Mouse (Mus musculus) embryonic facial prominence, embryonic 12.5 days (tissue): ENCODE data around the gene Naa16. TPM values are rescaled to one million over a fixed set of nuclear protein-coding genes. Genes with fewer than 3 reads are reported as not detected.
A peak's percentile ranks its signal among the peaks of the same experiment; 100 is the strongest.

Experiments used
- ATAC-seq: fragments of 200-750 bp; cut with Nextera tagmentation; 2 replicates; pipeline ENCODE4 v1.8.0; 2017; ENCODE audit not compliant: insufficient number of reproducible peaks, insufficient read depth, low FRiP score, low TSS enrichment
- H3K27ac ChIP-seq: fragments of 300-500 bp; sonication (generic); 2 replicates; pipeline ENCODE4 v1.5.1; 2016; ENCODE audit warnings: mild to moderate bottlenecking
- H3K27me3 ChIP-seq: fragments of 300-500 bp; sonication (generic); 2 replicates; pipeline ENCODE4 v1.6.1; 2016; ENCODE audit warnings: mild to moderate bottlenecking, moderate library complexity
- H3K36me3 ChIP-seq: fragments of 300-500 bp; sonication (generic); 2 replicates; pipeline ENCODE4 v1.6.1; 2016; ENCODE audit warnings: mild to moderate bottlenecking
- H3K4me1 ChIP-seq: fragments of 300-500 bp; sonication (generic); 2 replicates; pipeline ENCODE4 v1.6.1; 2016
- H3K4me2 ChIP-seq: fragments of 300-500 bp; sonication (generic); replicated peaks from 2 replicates; pipeline ENCODE4 v1.6.1; 2016; ENCODE audit warnings: mild to moderate bottlenecking, moderate library complexity
- H3K4me3 ChIP-seq: fragments of 300-500 bp; sonication (generic); 2 replicates; pipeline ENCODE4 v1.5.1; 2016; ENCODE audit warnings: mild to moderate bottlenecking
- H3K9ac ChIP-seq: fragments of 300-500 bp; sonication (generic); 2 replicates; pipeline ENCODE4 v1.6.1; 2016; ENCODE audit warnings: mild to moderate bottlenecking, moderate library complexity
- H3K9me3 ChIP-seq: fragments of 300-500 bp; sonication (generic); 2 replicates; pipeline ENCODE4 v1.6.1; 2016; ENCODE audit warnings: mild to moderate bottlenecking, moderate library complexity
- WGBS: fragments of 180-500 bp; shearing (Covaris S2); methylation state at CpG from one replicate; pipeline ENCODE4 v1.1.7; 2016; 5-methylcytosine and 5-hydroxymethylcytosine counted together
- polyA plus RNA-seq: library from polyadenylated mRNA; unstranded; fragments of >200 nt; fragmentation: Nextera tagmentation; extraction: Ambion mirVana; gene quantifications from 2 replicates; pipeline ENCODE4 v1.2.1, GENCODE M21; 2016

The Naa16 gene
- polyA plus RNA-seq, 1 experiment from 2014 or later, result 50.1 TPM

- no peak overlapping the region for H3K27ac ChIP-seq
- H3K4me2 ChIP-seq, result no peak overlapping the region
- no peak overlapping the region for H3K4me3 ChIP-seq
- no peak overlapping the region for H3K9ac ChIP-seq
- no peak for ATAC-seq
- H3K9me3 ChIP-seq, result no peaks in the 10 kb centered on the region
- H3K36me3 ChIP-seq, result no peaks in the 10 kb centered on the region
- no peaks in the 10 kb centered on the region for H3K27me3 ChIP-seq
- H3K4me1 ChIP-seq, result no peaks in the 10 kb centered on the region
Observed at GRCm38 (mm10) chr14:79394564-79394963, 4.0 kb upstream of the Naa16 start.

- peaks cover 6% of the 10 kb centered on the region; the same call in 1 of the 2 replicates for H3K4me1 ChIP-seq
- H3K4me3 ChIP-seq, result no peak overlapping the region
- no peak overlapping the region for H3K9ac ChIP-seq
- H3K27ac ChIP-seq, result no peak overlapping the region
- no peak overlapping the region for H3K4me2 ChIP-seq
- no peaks in the 10 kb centered on the region for H3K9me3 ChIP-seq
- no peaks in the 10 kb centered on the region for H3K36me3 ChIP-seq
- no peak for ATAC-seq
- H3K27me3 ChIP-seq, result no peaks in the 10 kb centered on the region
- WGBS, result 50% methylated on average over 1 of the region's 1 CpGs
Observed at GRCm38 (mm10) chr14:79393289-79393688, 2.7 kb upstream of the Naa16 start.

GRCm38 (mm10) chr14:79389438-79390264 lies 927 bp downstream of the Naa16 start:
- Histone ChIP-seq H3K36me3 (0 out of 2 replicates have a peak, but pooled peaks cover 5% of the 10 kb centered on the region), H3K4me2 (peak overlapping the region; percentile 79), H3K4me1 (peaks cover 6% of the 10 kb centered on the region; the same call in 1 of the 2 replicates), H3K9ac (peak overlapping the region; percentile 82), H3K27me3 (no peaks in the 10 kb centered on the region), H3K4me3 (peak overlapping the region; percentile 87), H3K27ac (peak overlapping the region; percentile 98), H3K9me3 (no peaks in the 10 kb centered on the region)
- 1% methylated on average over 16 of the region's 16 CpGs for WGBS
- no peak for ATAC-seq

GRCm38 (mm10) chr14:79388304-79388703 lies 2.3 kb downstream of the Naa16 start:
- H3K9ac ChIP-seq, result no peak overlapping the region
- H3K27ac ChIP-seq, result no peak overlapping the region
- 0 out of 2 replicates have a peak, but pooled peaks cover 5% of the 10 kb centered on the region for H3K36me3 ChIP-seq
- no peak overlapping the region for H3K4me3 ChIP-seq
- no peak overlapping the region for H3K4me2 ChIP-seq
- H3K9me3 ChIP-seq, result no peaks in the 10 kb centered on the region
- no peaks in the 10 kb centered on the region for H3K27me3 ChIP-seq
- 94% methylated on average over 3 of the region's 3 CpGs for WGBS
- ATAC-seq, result no peak
- H3K4me1 ChIP-seq, result peaks cover 6% of the 10 kb centered on the region; the same call in 1 of the 2 replicates

GRCm38 (mm10) chr14:79383120-79383519 lies 7.5 kb downstream of the Naa16 start:
- peaks cover 27% of the 10 kb centered on the region for H3K36me3 ChIP-seq
- WGBS, result 96% methylated on average over 7 of the region's 7 CpGs
- ATAC-seq, result no peak
- H3K9me3 ChIP-seq, result no peaks in the 10 kb centered on the region
- H3K4me2 ChIP-seq, result no peak overlapping the region
- H3K4me1 ChIP-seq, result no peaks in the 10 kb centered on the region
- H3K4me3 ChIP-seq, result no peak overlapping the region
- H3K9ac ChIP-seq, result no peak overlapping the region
- H3K27me3 ChIP-seq, result no peaks in the 10 kb centered on the region
- no peak overlapping the region for H3K27ac ChIP-seq

- no peaks in the 10 kb centered on the region for H3K27me3 ChIP-seq
- no peak overlapping the region for H3K4me2 ChIP-seq
- H3K9me3 ChIP-seq, result no peaks in the 10 kb centered on the region
- H3K27ac ChIP-seq, result no peak overlapping the region
- peaks cover 23% of the 10 kb centered on the region for H3K36me3 ChIP-seq
- no peak for ATAC-seq
- no peaks in the 10 kb centered on the region for H3K4me1 ChIP-seq
- no peak overlapping the region for H3K4me3 ChIP-seq
- H3K9ac ChIP-seq, result no peak overlapping the region
Observed at GRCm38 (mm10) chr14:79377041-79377440, 13.5 kb downstream of the Naa16 start.

GRCm38 (mm10) chr14:79358055-79358454 lies 32.5 kb downstream of the Naa16 start:
- Histone ChIP-seq H3K9ac (no peak overlapping the region), H3K4me3 (no peak overlapping the region), H3K27ac (no peak overlapping the region), H3K9me3 (no peaks in the 10 kb centered on the region), H3K4me1 (no peaks in the 10 kb centered on the region), H3K36me3 (peaks cover 45% of the 10 kb centered on the region), H3K27me3 (no peaks in the 10 kb centered on the region), H3K4me2 (no peak overlapping the region)
- 91% methylated on average over 2 of the region's 2 CpGs for WGBS
- no peak for ATAC-seq

- ATAC-seq, result no peak
- no peak overlapping the region for H3K9ac ChIP-seq
- 0 out of 2 replicates have a peak, but pooled peaks cover 4% of the 10 kb centered on the region for H3K9me3 ChIP-seq
Observed at GRCm38 (mm10) chr14:79346384-79346783, 44.2 kb downstream of the Naa16 start.

GRCm38 (mm10) chr14:79335613-79336012 lies 55.0 kb downstream of the Naa16 start:
- no peaks in the 10 kb centered on the region for H3K27me3 ChIP-seq

More at GRCm38 (mm10) chr14:79346384-79346783, 44.2 kb downstream of the Naa16 start:
- no peak overlapping the region for H3K27ac ChIP-seq
- H3K4me3 ChIP-seq, result no peak overlapping the region
- H3K36me3 ChIP-seq, result peaks cover 46% of the 10 kb centered on the region
- no peak overlapping the region for H3K4me2 ChIP-seq
- 77% methylated on average over 3 of the region's 3 CpGs for WGBS
- H3K27me3 ChIP-seq, result no peaks in the 10 kb centered on the region
- H3K4me1 ChIP-seq, result no peaks in the 10 kb centered on the region

GRCm38 (mm10) chr14:79331936-79332335 lies 58.6 kb downstream of the Naa16 start:
- no peak for ATAC-seq
- peaks cover 5% of the 10 kb centered on the region; the same call in 1 of the 2 replicates for H3K4me1 ChIP-seq
- H3K27me3 ChIP-seq, result no peaks in the 10 kb centered on the region
- no peaks in the 10 kb centered on the region for H3K9me3 ChIP-seq
- H3K36me3 ChIP-seq, result peaks cover 28% of the 10 kb centered on the region
- H3K27ac ChIP-seq, result no peak overlapping the region
- 65% methylated on average over 7 of the region's 7 CpGs for WGBS
- no peak overlapping the region for H3K9ac ChIP-seq
- no peak overlapping the region for H3K4me3 ChIP-seq
- H3K4me2 ChIP-seq, result no peak overlapping the region

More at GRCm38 (mm10) chr14:79335613-79336012, 55.0 kb downstream of the Naa16 start:
- no peak for ATAC-seq
- H3K4me1 ChIP-seq, result peaks cover 5% of the 10 kb centered on the region; the same call in 1 of the 2 replicates
- no peak overlapping the region for H3K27ac ChIP-seq
- H3K4me3 ChIP-seq, result no peak overlapping the region
- H3K9ac ChIP-seq, result no peak overlapping the region
- H3K36me3 ChIP-seq, result peaks cover 45% of the 10 kb centered on the region
- no peak overlapping the region for H3K4me2 ChIP-seq
- WGBS, result 82% methylated on average over 3 of the region's 3 CpGs
- no peaks in the 10 kb centered on the region for H3K9me3 ChIP-seq

- H3K4me2 ChIP-seq, result peak overlapping the region; percentile 31
- H3K36me3 ChIP-seq, result peaks cover 19% of the 10 kb centered on the region; the same call in 1 of the 2 replicates
- H3K4me1 ChIP-seq, result peaks cover 5% of the 10 kb centered on the region; the same call in 1 of the 2 replicates
- no peak for ATAC-seq
- 32% methylated on average over 16 of the region's 16 CpGs for WGBS
- H3K9me3 ChIP-seq, result no peaks in the 10 kb centered on the region
- H3K27ac ChIP-seq, result no peak overlapping the region
- peak overlapping the region; percentile 2; the same call in 1 of the 2 replicates for H3K4me3 ChIP-seq
- H3K9ac ChIP-seq, result no peak overlapping the region
- no peaks in the 10 kb centered on the region for H3K27me3 ChIP-seq
Observed at GRCm38 (mm10) chr14:79330944-79331561, 59.5 kb downstream of the Naa16 start.

- Histone ChIP-seq H3K27me3 (no peaks in the 10 kb centered on the region), H3K4me3 (no peak overlapping the region), H3K4me1 (peaks cover 12% of the 10 kb centered on the region; the same call in 1 of the 2 replicates), H3K9ac (no peak overlapping the region), H3K27ac (no peak overlapping the region), H3K9me3 (no peaks in the 10 kb centered on the region), H3K36me3 (0 out of 2 replicates have a peak, but pooled peaks cover 5% of the 10 kb centered on the region), H3K4me2 (no peak overlapping the region)
- WGBS, result 30% methylated on average over 5 of the region's 5 CpGs
- ATAC-seq, result no peak
Observed at GRCm38 (mm10) chr14:79327033-79327432, 63.5 kb downstream of the Naa16 start.
